Mouse (Mus musculus) cortical plate, adult 2 months (tissue): Measurements from ENCODE around the gene Fhod1. TPM values are rescaled to one million over a fixed set of nuclear protein-coding genes. Genes with fewer than 3 reads are reported as not detected.
A peak's percentile ranks its signal among the peaks of the same experiment; 100 is the strongest.

Experiments
- H3K27ac ChIP-seq: fragments of 200-500 bp; 2 replicates; pipeline ENCODE4 v1.5.1; 2012; ENCODE audit warnings: low read length, control low read depth, inconsistent platforms; ENCODE audit not compliant: insufficient read depth
- H3K4me1 ChIP-seq: fragments of 200-500 bp; 2 replicates; pipeline ENCODE4 v1.6.1; 2011; ENCODE audit warnings: low read length; ENCODE audit not compliant: control insufficient read depth, insufficient read depth
- H3K4me3 ChIP-seq: fragments of 200-500 bp; 2 replicates; pipeline ENCODE4 v1.5.1; 2011; ENCODE audit warnings: mild to moderate bottlenecking, low read length, control low read depth; ENCODE audit not compliant: insufficient read depth
- CTCF ChIP-seq: fragments of 200-500 bp; IDR thresholded peaks from 2 replicates; pipeline ENCODE4 v1.5.1; 2011; ENCODE audit warnings: mild to moderate bottlenecking, control low read depth, low read length; ENCODE audit not compliant: insufficient read depth; ENCODE audit errors: extremely low read depth
- POLR2A ChIP-seq: fragments of 200-500 bp; IDR thresholded peaks from 2 replicates; pipeline ENCODE4 v1.6.1; 2011; ENCODE audit warnings: mild to moderate bottlenecking, low read length, control low read depth; ENCODE audit not compliant: insufficient read depth; ENCODE audit errors: extremely low read depth
- polyA plus RNA-seq: library from polyadenylated mRNA; depleted of rRNA; stranded (reverse); fragments of >200 nt; gene quantifications from 2 replicates; pipeline ENCODE4 v1.2.3, GENCODE M21; 2012

Gene Fhod1
- polyA plus RNA-seq, 1 experiment, result 3.4 TPM

GRCm38 (mm10) chr8:105308428-105308827 is 39.3 kb downstream of the Fhod1 start:
- TF ChIP-seq CTCF (no peak), POLR2A (no peak)
- H3K4me3 ChIP-seq, result no peak overlapping the region
- H3K4me1 ChIP-seq, result peaks cover 3% of the 10 kb centered on the region; the same call in 1 of the 2 replicates
- H3K27ac ChIP-seq, result no peak overlapping the region

- Histone ChIP-seq H3K4me3 (no peak overlapping the region), H3K27ac (no peak overlapping the region), H3K4me1 (peaks cover 3% of the 10 kb centered on the region; the same call in 1 of the 2 replicates)
- TF ChIP-seq CTCF, result no peak
- no peak for TF ChIP-seq POLR2A
Measured at GRCm38 (mm10) chr8:105307670-105308069, 40.1 kb downstream of the Fhod1 start.

DNA sequence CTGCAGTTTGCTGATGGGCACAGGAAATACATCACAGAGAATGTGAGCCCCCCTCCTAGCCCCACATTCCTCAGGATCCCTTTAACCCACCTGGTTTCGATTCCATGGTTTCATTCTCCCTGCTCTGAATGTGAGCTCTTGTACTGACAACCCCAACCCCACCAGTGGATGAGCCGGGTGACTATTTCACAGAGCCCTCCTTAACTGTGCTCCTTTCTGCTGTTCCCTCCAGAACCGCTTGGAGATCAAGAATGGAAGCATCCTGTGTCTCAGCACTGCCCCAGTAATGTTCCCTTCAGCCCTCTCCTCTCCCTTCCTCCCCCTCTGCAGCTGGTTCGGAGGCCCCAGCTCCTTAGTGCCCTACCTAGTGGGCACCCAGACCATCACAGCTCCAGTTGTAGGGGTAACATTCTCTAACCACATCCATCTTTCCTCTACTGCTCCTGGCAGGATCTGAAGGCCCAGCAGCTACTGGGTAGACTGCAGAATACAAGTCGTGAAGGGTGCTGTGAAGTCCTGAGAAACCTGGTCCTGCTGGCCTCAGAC is 41.5 kb downstream of the Fhod1 start:
- Histone ChIP-seq H3K4me1 (peaks cover 3% of the 10 kb centered on the region; the same call in 1 of the 2 replicates), H3K27ac (0 out of 2 replicates have a peak overlapping the region, but pooled peaks have one; percentile 22), H3K4me3 (peak overlapping the region; percentile 21; the same call in 1 of the 2 replicates)
- 0 out of 2 replicates have a peak, but pooled peaks have one; percentile 6 for TF ChIP-seq CTCF
- TF ChIP-seq POLR2A, result 0 out of 2 replicates have a peak, but pooled peaks have one; percentile 24

DNA sequence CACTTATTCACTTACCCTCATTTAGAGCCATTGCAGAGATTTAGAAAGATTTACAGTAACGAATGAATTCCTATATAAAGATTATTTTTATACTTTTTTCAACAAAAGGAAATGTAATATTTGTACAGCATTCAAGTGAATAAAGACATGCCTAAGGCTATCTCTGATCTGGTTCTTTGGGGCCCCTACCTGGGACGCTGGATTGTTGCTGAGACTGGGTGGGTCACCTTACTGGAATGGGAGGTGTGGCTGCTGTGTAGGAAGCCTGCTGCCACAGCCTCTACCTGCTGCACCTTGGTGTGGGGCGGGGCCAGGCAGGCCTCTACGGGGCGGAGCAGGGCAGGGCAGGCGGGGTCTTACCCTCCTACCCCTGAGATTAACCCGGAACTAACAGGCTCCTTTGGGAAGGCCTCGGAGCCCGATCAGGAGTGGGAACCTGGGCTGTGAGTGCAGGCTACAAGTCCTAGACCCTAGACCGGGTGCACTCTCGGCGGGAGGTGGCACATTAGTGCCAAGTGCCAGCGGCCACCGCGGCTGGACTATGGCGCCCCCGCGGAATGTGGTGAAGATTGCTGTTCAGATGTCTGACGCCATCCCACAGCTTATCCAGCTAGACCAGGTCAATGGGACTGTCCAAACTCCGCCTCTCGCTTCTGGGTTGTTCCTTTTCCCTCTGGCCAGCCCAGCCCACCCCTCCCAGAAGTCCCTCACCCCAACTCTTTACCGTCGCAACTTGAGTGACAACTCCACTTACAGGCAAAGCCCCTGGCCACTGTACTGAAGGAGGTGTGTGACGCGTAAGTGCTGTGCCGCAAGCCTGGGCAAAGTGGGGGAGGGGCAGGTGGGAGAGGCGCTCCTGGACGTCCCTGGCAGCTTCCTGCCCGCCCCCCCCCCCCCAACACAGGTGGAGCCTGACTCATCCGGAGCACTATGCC is 42.3 kb downstream of the Fhod1 start, which contains the start of gene Elmo3:
TSS of gene Elmo3 (plus strand) at position 391 of the 935 bp plus-strand sequence.
- Histone ChIP-seq H3K4me3 (peak within 1 kb of the TSS; percentile 21), H3K27ac (0 out of 2 replicates have a peak within 1 kb of the TSS, but pooled peaks have one; percentile 22), H3K4me1 (peaks cover 3% of the 10 kb centered on the region; the same call in 1 of the 2 replicates)
- no peak for TF ChIP-seq CTCF
- peak; percentile 34; the same call in 1 of the 2 replicates for TF ChIP-seq POLR2A

GRCm38 (mm10) chr8:105304325-105305210 is 43.2 kb downstream of the Fhod1 start:
- H3K4me1 ChIP-seq, result peaks cover 3% of the 10 kb centered on the region; the same call in 1 of the 2 replicates
- no peak overlapping the region for H3K4me3 ChIP-seq
- TF ChIP-seq POLR2A (peak; percentile 54; the same call in 1 of the 2 replicates), CTCF (no peak)
- H3K27ac ChIP-seq, result no peak overlapping the region

DNA sequence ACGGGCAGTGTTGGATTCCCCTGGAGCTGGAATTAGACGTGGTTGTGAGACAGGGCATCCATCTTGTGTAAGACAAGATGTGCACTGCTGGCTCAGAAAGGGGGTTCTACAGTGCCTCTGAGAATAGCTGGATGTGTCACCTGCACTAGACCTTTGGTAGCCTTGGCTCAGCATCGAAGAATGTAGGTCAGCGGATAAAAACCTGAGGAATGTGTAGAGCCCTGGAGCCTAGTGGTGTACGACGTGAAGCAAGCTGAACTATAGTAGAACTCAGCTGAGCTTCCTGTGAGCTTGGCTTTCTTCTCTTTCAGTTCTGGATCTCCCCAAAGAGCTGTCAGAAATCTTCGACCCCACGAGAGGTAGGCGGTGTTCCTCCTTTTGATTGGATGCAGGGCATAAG is 43.9 kb downstream of the Fhod1 start:
- TF ChIP-seq POLR2A (no peak), CTCF (no peak)
- Histone ChIP-seq H3K4me1 (peaks cover 5% of the 10 kb centered on the region; the same call in 1 of the 2 replicates), H3K27ac (no peak overlapping the region), H3K4me3 (no peak overlapping the region)

DNA sequence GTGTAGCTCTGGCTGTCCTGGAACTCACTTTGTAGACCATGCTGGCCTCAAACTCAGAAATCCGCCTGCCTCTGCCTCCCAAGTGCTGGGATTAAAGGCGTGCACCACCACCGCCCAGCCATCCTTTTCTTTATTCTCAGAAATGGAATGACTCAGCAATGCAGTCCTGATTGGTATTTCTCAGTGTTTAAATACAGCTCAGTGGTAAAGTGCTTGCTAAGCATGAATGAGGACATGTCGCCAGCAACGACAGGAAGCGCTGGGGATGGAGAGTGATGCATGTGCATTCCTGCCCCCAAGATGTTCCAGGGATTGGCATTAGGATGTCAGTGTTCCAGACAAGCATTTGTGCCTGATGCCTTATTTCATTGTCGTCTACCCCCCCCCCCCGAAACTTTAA is 44.4 kb downstream of the Fhod1 start:
- TF ChIP-seq CTCF (no peak), POLR2A (no peak)
- Histone ChIP-seq H3K4me1 (peaks cover 5% of the 10 kb centered on the region; the same call in 1 of the 2 replicates), H3K4me3 (no peak overlapping the region), H3K27ac (no peak overlapping the region)

GRCm38 (mm10) chr8:105299962-105300361 is 47.8 kb downstream of the Fhod1 start:
- 0 out of 2 replicates have a peak, but pooled peaks cover 2% of the 10 kb centered on the region for H3K4me1 ChIP-seq
- no peak for TF ChIP-seq CTCF
- TF ChIP-seq POLR2A, result no peak
- H3K27ac ChIP-seq, result no peak overlapping the region
- H3K4me3 ChIP-seq, result no peak overlapping the region
